Mouse (Mus musculus) neural tube, embryonic 12.5 days (tissue): ENCODE measurements at regions not wholly inside any gene's neighbourhood (a gene's known extent, or its start where the extent isn't known, plus 50 kb on each side); places are given as distances from the start of the nearest gene placed in this dataset.

Source experiments
- ATAC-seq: fragments of 200-750 bp; cut with Nextera tagmentation; 2 replicates; pipeline ENCODE4 v1.8.0; 2017; ENCODE audit warnings: low read depth, mild to moderate bottlenecking, moderate TSS enrichment, moderate library complexity; ENCODE audit not compliant: low FRiP score
- H3K27ac ChIP-seq: fragments of 300-500 bp; sonication (generic); 2 replicates; pipeline ENCODE4 v1.5.1; 2016
- H3K27me3 ChIP-seq: fragments of 300-500 bp; sonication (generic); replicated peaks from 2 replicates; pipeline ENCODE4 v1.6.1; 2016; ENCODE audit warnings: mild to moderate bottlenecking
- H3K36me3 ChIP-seq: fragments of 300-500 bp; sonication (generic); 2 replicates; pipeline ENCODE4 v1.6.1; 2016; ENCODE audit warnings: mild to moderate bottlenecking
- H3K4me1 ChIP-seq: fragments of 300-500 bp; sonication (generic); 2 replicates; pipeline ENCODE4 v1.6.1; 2016
- H3K4me2 ChIP-seq: fragments of 300-500 bp; sonication (generic); replicated peaks from 2 replicates; pipeline ENCODE4 v1.6.1; 2016; ENCODE audit warnings: mild to moderate bottlenecking
- H3K4me3 ChIP-seq: fragments of 300-500 bp; sonication (generic); 2 replicates; pipeline ENCODE4 v1.5.1; 2016
- H3K9ac ChIP-seq: fragments of 300-500 bp; sonication (generic); 2 replicates; pipeline ENCODE4 v1.6.1; 2016; ENCODE audit warnings: mild to moderate bottlenecking
- H3K9me3 ChIP-seq: fragments of 300-500 bp; sonication (generic); 2 replicates; pipeline ENCODE4 v1.6.1; 2016; ENCODE audit warnings: mild to moderate bottlenecking
- WGBS: fragments of 180-500 bp; shearing (Covaris S2); methylation state at CpG from one replicate; pipeline ENCODE4 v1.1.7; 2016; 5-methylcytosine and 5-hydroxymethylcytosine counted together

DNA sequence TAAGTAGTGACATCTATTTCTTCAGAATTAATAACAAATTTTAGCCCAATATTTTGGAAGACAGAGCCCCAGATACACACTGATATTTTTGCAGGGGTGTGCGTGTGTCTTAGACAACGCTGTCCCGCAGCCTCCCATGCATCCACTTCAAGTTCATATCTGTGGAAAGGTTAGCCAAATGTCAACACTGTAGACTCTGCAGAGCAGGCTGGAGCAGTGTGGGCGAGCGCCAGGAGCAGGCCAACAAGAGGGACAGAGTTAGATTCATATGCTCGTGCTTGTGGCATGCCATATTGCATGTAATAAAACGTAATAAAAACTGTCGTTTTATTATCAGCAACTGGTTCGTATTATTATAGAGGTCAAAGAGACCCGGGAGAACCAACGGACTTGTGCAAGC, 57.3 kb upstream of the Rxfp2 start:
- Histone ChIP-seq H3K4me1 (no peaks in the 10 kb centered on the region; the same call in 1 of the 2 replicates), H3K9me3 (no peaks in the 10 kb centered on the region; the same call in 1 of the 2 replicates), H3K27me3 (no peaks in the 10 kb centered on the region), H3K27ac (no peak overlapping the region), H3K4me3 (no peak overlapping the region), H3K9ac (no peak overlapping the region), H3K4me2 (no peak overlapping the region), H3K36me3 (no peaks in the 10 kb centered on the region)
- no peak for ATAC-seq
- 87% methylated on average over 11 of the region's 11 CpGs for WGBS

DNA sequence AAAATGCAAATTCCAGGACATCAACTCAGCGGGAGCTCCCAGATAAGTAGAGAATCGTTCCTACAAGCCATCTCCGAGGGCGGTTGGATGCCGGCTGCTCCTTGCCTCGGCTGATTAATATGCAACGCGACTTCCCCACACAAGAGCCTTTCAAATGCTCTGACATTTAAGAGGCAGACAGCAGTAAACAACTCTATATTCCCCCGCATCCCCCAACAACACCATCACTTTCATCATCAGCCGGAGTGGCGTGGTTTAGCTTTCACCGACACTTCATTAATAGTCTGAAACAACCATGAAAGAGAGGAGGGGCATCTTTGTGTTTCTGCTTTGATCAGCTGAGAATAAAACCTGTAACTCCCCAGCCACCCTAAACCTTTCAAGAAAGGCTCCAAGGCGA, 53.7 kb upstream of the Rxfp2 start:
- Histone ChIP-seq H3K27ac (no peak overlapping the region), H3K27me3 (no peaks in the 10 kb centered on the region), H3K36me3 (no peaks in the 10 kb centered on the region), H3K9ac (no peak overlapping the region), H3K9me3 (no peaks in the 10 kb centered on the region), H3K4me1 (no peaks in the 10 kb centered on the region; the same call in 1 of the 2 replicates), H3K4me2 (peak overlapping the region; percentile 39), H3K4me3 (no peak overlapping the region)
- 19% methylated on average over 13 of the region's 13 CpGs for WGBS
- no peak for ATAC-seq
